Mouse (Mus musculus) CD4-positive naive resting alpha-beta T cell, adult 76 days (primary cell): ENCODE measurements around the gene Brip1. TPM values are rescaled to one million over a fixed set of nuclear protein-coding genes. Genes with fewer than 3 reads are reported as not detected.

ENCODE experiments used
- total RNA-seq: library from RNA; stranded (reverse); gene quantifications from one replicate; pipeline ENCODE4 v1.2.4, GENCODE M21; 2023

Gene Brip1
- 2.1 TPM for total RNA-seq

DNA sequence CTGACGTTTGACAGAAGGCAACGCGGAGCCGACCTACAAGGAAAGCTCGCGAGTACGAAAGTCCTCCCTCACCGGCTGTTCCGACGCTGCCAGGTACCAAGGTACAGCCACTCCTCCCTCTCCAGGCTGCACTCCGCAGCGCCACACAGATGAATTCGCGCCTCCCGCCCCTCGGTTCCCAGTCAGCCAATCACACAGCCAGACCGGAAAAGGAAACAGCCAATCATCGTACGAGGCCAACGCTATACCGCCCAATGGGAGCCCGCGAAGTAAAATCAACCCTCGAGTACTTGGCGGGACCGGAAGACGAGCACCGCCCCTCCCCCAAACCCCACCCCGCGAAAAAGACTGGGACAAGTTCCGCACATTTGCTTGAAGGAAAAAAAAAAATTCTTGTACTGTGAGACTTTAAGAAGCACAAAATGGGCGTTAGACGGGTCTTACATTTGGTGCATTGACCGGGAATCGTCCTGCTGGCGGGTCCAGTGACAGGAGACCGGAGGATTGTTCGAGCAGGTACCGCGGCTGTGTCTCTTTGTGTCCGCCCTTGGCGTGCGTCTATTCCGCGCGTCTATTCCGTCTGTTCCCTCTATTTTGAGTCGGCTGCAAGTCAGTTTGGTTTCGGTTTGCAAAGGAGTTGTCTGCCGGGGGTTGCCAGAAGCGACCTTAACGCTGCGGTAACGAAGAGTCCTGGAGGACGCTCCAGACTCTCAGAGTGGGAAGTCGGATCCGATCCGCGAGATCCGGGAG lies at the start of gene Brip1:
Brip1 (minus strand) TSS at position 157 of the 750 bp plus-strand sequence.

Other genes with a start within 250 kb of the Brip1 start
- 22.8 TPM for gene Ints2, start 56.4 kb upstream of the Brip1 start, total RNA-seq
- gene Med13, start 156.4 kb upstream of the Brip1 start, total RNA-seq = 94.7 TPM